Mouse (Mus musculus): ENCODE data around the gene Epor. TPM values are rescaled to one million over a fixed set of nuclear protein-coding genes. Genes with fewer than 3 reads are reported as not detected.

Gene Epor
- polyA plus RNA-seq, 1 experiment from 2014 or later: 124 TPM

DNA sequence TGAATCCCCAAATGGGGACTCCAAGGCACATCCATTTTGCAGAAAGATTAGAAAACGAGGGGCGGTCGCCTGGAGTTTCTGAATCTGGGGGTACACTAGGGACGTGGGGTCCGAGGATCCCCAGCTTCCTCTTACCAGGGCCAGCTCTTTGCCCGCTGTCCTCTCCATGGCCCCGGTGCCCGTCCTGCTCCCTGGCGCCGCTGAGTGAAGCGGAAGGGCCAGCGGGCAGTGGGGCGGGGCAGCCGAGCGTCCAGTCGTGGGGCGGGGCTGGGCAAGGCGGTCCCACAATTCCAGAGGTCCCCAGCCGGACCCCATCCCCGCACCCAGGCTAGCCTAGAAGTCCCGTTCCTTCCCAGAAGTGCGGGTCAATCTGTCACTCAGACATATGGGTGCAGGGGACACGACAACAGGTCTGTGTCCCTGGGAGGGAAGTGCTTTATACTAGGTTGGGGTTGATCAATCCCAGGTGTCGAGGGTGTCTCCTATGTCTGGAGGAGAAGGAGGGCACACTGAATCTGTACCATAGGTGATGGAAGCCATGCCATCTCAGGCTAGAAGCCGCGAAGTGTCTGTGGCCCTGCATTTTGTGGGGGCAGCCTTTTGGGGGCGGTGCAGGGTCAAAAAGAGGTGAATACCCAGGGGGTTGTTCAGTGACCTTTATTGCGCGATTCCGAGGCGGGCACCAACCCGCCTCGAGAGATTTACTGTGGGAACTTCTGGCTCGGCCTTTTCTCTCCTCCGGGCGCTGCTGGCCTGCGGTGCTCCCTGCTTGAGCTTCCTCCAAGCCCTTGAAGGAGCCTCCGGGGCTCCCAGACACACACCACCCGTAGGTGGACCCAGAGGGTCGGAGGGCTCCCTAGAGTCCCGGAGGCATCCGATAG, 26.2 kb upstream of the Epor start, which contains the start of gene Rgl3:
Rgl3 (minus strand) TSS at position 217 of the 881 bp plus-strand sequence.
- H3K27ac ChIP-seq (replicated peaks): no peak within 1 kb of the TSS
- ATAC-seq (ENCODE audit: insufficient read depth): no peak
- H3K9me3 ChIP-seq (replicated peaks): no peaks in the 10 kb centered on the region
- no peak within 1 kb of the TSS for H3K9ac ChIP-seq
- H3K36me3 ChIP-seq (replicated peaks): no peaks in the 10 kb centered on the region
- 3% methylated on average over 42 of the region's 42 CpGs for WGBS (ENCODE audit: insufficient replicate concordance)
- H3K4me3 ChIP-seq (replicated peaks): peak within 1 kb of the TSS; percentile 39
- peaks cover 99% of the 10 kb centered on the region for H3K27me3 ChIP-seq
- peak within 1 kb of the TSS; percentile 57 for H3K4me2 ChIP-seq
- peaks cover 18% of the 10 kb centered on the region for H3K4me1 ChIP-seq (replicated peaks)

GRCm38 (mm10) chr9:21988421-21989101, 25.3 kb upstream of the Epor start:
- Histone ChIP-seq H3K27ac (replicated peaks) (no peak overlapping the region), H3K27me3 (peaks cover 100% of the 10 kb centered on the region), H3K4me2 (peak overlapping the region; percentile 57), H3K9me3 (replicated peaks) (no peaks in the 10 kb centered on the region), H3K9ac (no peak overlapping the region), H3K4me3 (replicated peaks) (peak overlapping the region; percentile 39), H3K4me1 (replicated peaks) (peaks cover 18% of the 10 kb centered on the region), H3K36me3 (replicated peaks) (no peaks in the 10 kb centered on the region)
- WGBS (ENCODE audit: insufficient replicate concordance): 3% methylated on average over 32 of the region's 32 CpGs
- no peak for ATAC-seq (ENCODE audit: insufficient read depth)

DNA sequence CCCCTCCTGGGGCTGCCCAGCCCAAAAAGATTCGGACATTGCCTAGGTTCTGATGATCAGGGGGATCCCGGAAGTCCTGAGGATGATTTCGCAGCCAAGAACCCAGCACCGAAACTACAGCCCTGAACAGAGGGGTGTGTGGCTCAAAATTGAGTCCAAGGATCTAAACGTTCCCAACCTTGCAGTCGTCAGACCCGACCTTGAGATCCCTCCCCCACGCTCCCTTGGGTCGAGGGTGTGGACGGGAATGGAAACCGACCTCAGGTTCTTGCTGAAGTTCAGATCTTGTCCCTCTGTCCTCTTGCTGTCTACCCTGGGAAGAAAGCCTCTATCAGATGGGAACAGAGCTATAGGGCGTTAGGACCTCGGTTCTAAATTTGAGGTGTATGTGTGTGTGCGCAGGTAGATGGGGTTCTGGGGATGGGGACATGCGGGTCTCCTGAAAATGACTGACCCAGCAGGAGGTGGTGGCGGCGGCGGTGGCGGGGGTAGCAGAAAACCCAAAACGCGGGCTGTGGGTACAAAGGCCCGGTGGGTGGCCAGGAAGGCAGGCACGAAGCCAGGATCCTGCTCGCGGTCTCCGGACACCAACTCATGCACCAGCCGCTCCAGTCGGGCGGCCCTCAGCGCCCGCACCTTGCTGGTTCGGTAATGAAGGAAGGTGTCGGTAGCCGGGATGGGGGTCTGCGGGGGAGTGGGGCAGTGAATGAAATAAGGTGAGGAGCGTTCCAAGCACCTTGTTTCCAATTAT, 24.5 kb upstream of the Epor start:
- Histone ChIP-seq H3K9me3 (replicated peaks) (no peaks in the 10 kb centered on the region), H3K27ac (replicated peaks) (no peak overlapping the region), H3K36me3 (replicated peaks) (no peaks in the 10 kb centered on the region), H3K4me1 (replicated peaks) (peaks cover 18% of the 10 kb centered on the region), H3K27me3 (peaks cover 100% of the 10 kb centered on the region), H3K4me2 (no peak overlapping the region), H3K4me3 (replicated peaks) (no peak overlapping the region), H3K9ac (no peak overlapping the region)
- 7% methylated on average over 36 of the region's 36 CpGs for whole genome bisulfite sequencing (ENCODE audit: insufficient replicate concordance)
- no peak for ATAC-seq (ENCODE audit: insufficient read depth)

GRCm38 (mm10) chr9:21983911-21984310, 20.6 kb upstream of the Epor start:
- Histone ChIP-seq H3K4me3 (replicated peaks) (no peak overlapping the region), H3K27me3 (peaks cover 98% of the 10 kb centered on the region)
- 32% methylated on average over 3 of the region's 3 CpGs for WGBS (ENCODE audit: insufficient replicate concordance)

DNA sequence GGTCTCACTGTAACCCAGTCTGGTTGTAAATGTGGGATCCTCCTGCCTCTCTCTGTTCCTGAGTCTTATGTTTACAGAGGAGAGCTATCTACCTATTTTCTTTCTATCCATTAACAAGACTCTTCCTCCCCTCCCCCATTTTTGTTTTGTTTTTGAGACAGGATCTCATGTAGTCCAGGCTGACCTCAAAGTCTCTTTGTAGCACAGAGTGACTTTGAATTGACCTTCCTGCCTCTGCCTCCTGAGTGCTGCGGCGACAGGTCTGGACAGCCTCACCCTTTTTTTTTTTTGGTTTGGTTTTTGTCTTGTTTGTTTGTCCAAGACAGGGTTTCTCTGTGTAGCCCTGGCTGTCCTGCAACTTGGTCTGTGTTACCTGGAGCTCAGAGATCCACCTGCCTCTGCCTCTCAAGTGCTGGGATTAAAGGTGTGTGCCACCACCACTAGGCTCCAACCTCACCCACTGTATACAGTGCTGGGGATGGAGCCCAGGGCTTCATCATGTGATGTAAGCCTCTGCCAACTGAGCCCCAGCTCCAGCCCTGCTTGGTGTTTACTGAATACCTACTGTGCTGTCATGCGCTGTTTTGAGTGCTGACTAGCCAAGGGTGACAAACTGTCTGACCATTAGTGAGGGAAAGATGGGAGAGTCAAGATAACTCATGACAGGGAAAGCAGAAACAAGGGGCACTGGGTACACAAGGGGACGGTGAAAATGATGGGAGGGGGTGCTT, 15.3 kb upstream of the Epor start:
- WGBS (ENCODE audit: insufficient replicate concordance): 76% methylated on average over 4 of the region's 4 CpGs
- H3K4me1 ChIP-seq (replicated peaks): peaks cover 4% of the 10 kb centered on the region; the same call in 1 of the 2 replicates
- no peak overlapping the region for H3K9ac ChIP-seq
- ATAC-seq (ENCODE audit: insufficient read depth): no peak
- peaks cover 63% of the 10 kb centered on the region for H3K27me3 ChIP-seq
- H3K9me3 ChIP-seq (replicated peaks): no peaks in the 10 kb centered on the region
- no peaks in the 10 kb centered on the region for H3K36me3 ChIP-seq (replicated peaks)
- no peak overlapping the region for H3K4me3 ChIP-seq (replicated peaks)
- no peak overlapping the region for H3K27ac ChIP-seq (replicated peaks)
- H3K4me2 ChIP-seq: no peak overlapping the region

More at GRCm38 (mm10) chr9:21983911-21984310, 20.6 kb upstream of the Epor start:
- no peak overlapping the region for H3K4me2 ChIP-seq
- no peak overlapping the region for H3K27ac ChIP-seq (replicated peaks)
- H3K9ac ChIP-seq: no peak overlapping the region
- ATAC-seq (ENCODE audit: insufficient read depth): no peak
- H3K36me3 ChIP-seq (replicated peaks): no peaks in the 10 kb centered on the region
- peaks cover 7% of the 10 kb centered on the region for H3K4me1 ChIP-seq (replicated peaks)
- H3K9me3 ChIP-seq (replicated peaks): no peaks in the 10 kb centered on the region

DNA sequence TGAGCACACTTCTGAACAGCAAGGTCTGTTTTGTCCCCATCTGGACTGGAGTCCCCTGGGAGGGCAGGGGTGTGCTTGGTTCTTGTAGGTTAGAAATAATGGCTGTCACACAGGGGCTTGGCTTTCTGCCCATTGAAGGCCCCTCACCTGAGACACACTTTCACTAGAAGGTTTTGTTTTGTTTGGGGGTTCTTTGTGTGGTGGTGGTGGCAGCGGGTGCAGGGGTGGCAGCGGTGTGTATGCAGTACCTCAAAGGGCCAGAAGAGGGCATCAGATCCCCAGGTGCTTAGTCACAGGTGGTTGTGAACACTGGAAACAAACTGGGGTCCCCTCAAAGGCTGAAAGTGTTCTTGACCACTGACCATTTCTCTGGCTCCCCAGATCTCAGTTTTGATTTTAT, 14.7 kb upstream of the Epor start:
- Histone ChIP-seq H3K4me3 (replicated peaks) (no peak overlapping the region), H3K27ac (replicated peaks) (no peak overlapping the region), H3K9ac (no peak overlapping the region), H3K4me1 (replicated peaks) (peaks cover 4% of the 10 kb centered on the region; the same call in 1 of the 2 replicates), H3K9me3 (replicated peaks) (no peaks in the 10 kb centered on the region), H3K36me3 (replicated peaks) (no peaks in the 10 kb centered on the region), H3K27me3 (peaks cover 57% of the 10 kb centered on the region), H3K4me2 (no peak overlapping the region)
- ATAC-seq (ENCODE audit: insufficient read depth): no peak
- 10% methylated on average over 2 of the region's 2 CpGs for WGBS (ENCODE audit: insufficient replicate concordance)

- peaks cover 4% of the 10 kb centered on the region; the same call in 1 of the 2 replicates for H3K4me1 ChIP-seq (replicated peaks)
- peaks cover 52% of the 10 kb centered on the region for H3K27me3 ChIP-seq
- H3K9ac ChIP-seq: no peak overlapping the region
- H3K4me3 ChIP-seq (replicated peaks): no peak overlapping the region
- WGBS (ENCODE audit: insufficient replicate concordance): 72% methylated on average over 5 of the region's 5 CpGs
- no peak overlapping the region for H3K27ac ChIP-seq (replicated peaks)
- no peaks in the 10 kb centered on the region for H3K36me3 ChIP-seq (replicated peaks)
- H3K4me2 ChIP-seq: no peak overlapping the region
- no peaks in the 10 kb centered on the region for H3K9me3 ChIP-seq (replicated peaks)
- no peak for ATAC-seq (ENCODE audit: insufficient read depth)
These were observed 14.0 kb upstream of the Epor start for GRCm38 (mm10) chr9:21977331-21977730.

- WGBS (ENCODE audit: insufficient replicate concordance): 74% methylated on average over 10 of the region's 10 CpGs
- H3K27me3 ChIP-seq: peaks cover 50% of the 10 kb centered on the region
- H3K4me2 ChIP-seq: no peak overlapping the region
- no peak overlapping the region for H3K27ac ChIP-seq (replicated peaks)
- no peaks in the 10 kb centered on the region for H3K36me3 ChIP-seq (replicated peaks)
- H3K9me3 ChIP-seq (replicated peaks): no peaks in the 10 kb centered on the region
- no peak overlapping the region for H3K9ac ChIP-seq
- peaks cover 4% of the 10 kb centered on the region; the same call in 1 of the 2 replicates for H3K4me1 ChIP-seq (replicated peaks)
- no peak overlapping the region for H3K4me3 ChIP-seq (replicated peaks)
- no peak for ATAC-seq (ENCODE audit: insufficient read depth)
These were observed 13.4 kb upstream of the Epor start for GRCm38 (mm10) chr9:21976626-21977175.

DNA sequence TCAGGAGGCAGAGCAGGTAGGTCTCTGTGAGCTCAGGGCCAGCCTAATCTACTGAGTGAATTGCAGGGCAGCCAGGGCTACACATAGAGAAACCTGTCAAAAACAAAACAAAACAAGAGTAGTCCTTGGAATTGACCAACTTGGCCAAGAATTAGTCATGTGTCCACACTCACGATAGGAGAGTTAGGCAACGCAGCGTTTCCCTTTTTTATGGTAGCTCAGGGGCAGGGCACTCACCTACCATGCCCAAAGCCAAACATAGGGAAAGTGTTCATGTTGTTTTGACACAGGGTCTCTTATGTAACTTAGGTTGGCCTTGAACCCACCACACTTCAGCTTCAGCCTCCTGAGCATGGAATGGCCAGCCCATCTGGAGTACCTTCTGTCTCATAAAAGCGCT, 6.0 kb upstream of the Epor start:
- H3K4me3 ChIP-seq (replicated peaks): no peak overlapping the region
- no peak overlapping the region for H3K4me2 ChIP-seq
- H3K9ac ChIP-seq: no peak overlapping the region
- H3K9me3 ChIP-seq (replicated peaks): no peaks in the 10 kb centered on the region
- WGBS (ENCODE audit: insufficient replicate concordance): 74% methylated on average over 4 of the region's 4 CpGs
- peaks cover 16% of the 10 kb centered on the region; the same call in 1 of the 2 replicates for H3K27me3 ChIP-seq
- H3K36me3 ChIP-seq (replicated peaks): no peaks in the 10 kb centered on the region
- ATAC-seq (ENCODE audit: insufficient read depth): no peak
- no peak overlapping the region for H3K27ac ChIP-seq (replicated peaks)
- peaks cover 7% of the 10 kb centered on the region for H3K4me1 ChIP-seq (replicated peaks)

DNA sequence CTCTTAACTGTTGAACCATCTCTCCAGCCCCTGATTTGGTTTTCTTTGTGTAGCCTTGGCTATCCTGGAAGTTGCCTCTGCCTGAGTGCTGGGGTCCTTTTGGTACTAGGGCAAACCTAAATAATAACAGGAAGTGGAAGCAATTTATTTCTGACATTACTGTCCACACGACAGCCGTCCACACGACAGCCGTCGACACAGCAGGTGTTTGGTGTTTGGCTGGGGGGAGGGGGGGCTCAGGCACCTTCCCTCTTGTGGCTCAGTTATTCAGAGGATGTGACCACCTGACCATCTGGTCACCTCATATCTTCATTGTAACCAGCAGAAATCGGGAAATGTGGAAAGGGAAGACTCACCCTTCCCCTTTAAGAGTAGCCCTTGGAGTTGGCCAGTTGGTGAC, 5.6 kb upstream of the Epor start:
- no peak overlapping the region for H3K9ac ChIP-seq

More for the DNA sequence above, 5.6 kb upstream of the Epor start:
- H3K4me2 ChIP-seq: no peak overlapping the region
- peaks cover 11% of the 10 kb centered on the region for H3K4me1 ChIP-seq (replicated peaks)
- H3K27ac ChIP-seq (replicated peaks): no peak overlapping the region
- no peaks in the 10 kb centered on the region for H3K36me3 ChIP-seq (replicated peaks)
- 28% methylated on average over 6 of the region's 6 CpGs for WGBS (ENCODE audit: insufficient replicate concordance)
- H3K4me3 ChIP-seq (replicated peaks): no peak overlapping the region
- H3K27me3 ChIP-seq: peaks cover 16% of the 10 kb centered on the region; the same call in 1 of the 2 replicates
- H3K9me3 ChIP-seq (replicated peaks): no peaks in the 10 kb centered on the region
- ATAC-seq (ENCODE audit: insufficient read depth): no peak
